Mouse (Mus musculus): ENCODE data around the gene Cep72. TPM values are rescaled to one million over a fixed set of nuclear protein-coding genes. Genes with fewer than 3 reads are reported as not detected.

Cep72 gene
- 14.4 and 16.3 TPM in 2 replicates for total RNA-seq (2014; fragmentation: Nextera tagmentation)
- 10.6 and 11.2 TPM in 2 replicates for total RNA-seq (2017)
- 1.1 and 3.4 TPM in 2 replicates for polyA plus RNA-seq (2012)

DNA sequence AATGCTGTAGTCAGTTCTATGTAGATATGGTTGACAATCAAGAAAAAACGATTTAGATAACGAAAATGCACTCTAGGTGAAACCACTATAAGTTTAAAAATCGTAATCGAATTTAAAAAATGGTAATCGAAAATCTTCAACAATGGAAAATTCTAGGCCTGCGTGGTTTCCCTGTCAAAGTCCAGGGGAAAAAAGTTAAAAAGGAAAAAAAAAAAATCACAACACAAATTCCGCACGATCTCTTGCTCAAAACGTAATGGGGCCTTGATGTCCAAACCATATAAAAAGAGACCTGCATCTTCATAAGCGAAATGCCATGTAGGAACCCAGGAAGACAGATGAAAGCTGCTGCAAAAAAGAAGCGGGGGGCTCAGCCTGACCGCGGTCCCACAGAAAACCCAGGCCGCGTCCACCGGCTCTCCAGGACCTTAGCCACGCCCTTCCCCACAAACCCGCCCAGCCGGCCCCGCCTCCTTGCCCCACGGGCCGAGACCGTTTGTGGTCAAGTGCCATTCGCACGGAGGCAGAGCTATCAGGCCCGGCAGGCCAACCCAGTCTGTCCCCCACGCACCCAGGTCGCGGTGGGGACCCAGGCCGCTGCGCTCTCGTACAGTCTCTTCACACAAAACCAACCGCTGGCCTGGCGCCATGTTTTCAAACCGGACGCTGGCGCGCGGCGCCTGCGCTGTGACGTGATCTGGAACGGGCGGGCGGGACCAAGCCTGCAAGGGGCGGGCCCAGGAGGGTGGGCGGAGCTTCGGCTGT, at the start of gene Cep72:
TSS of gene Cep72 (minus strand) at position 687 of the 765 bp plus-strand sequence.
- Histone ChIP-seq H3K9me3 (replicated peaks) (no peaks in the 10 kb centered on the region), H3K4me3 (ENCODE audit: low read depth, low read length) (peak within 1 kb of the TSS; percentile 93), H3K4me1 (ENCODE audit: insufficient read depth, low read depth, low read length) (peaks cover 5% of the 10 kb centered on the region), H3K27me3 (ENCODE audit: insufficient read depth, low read length) (peaks cover 11% of the 10 kb centered on the region), H3K36me3 (replicated peaks) (peaks cover 15% of the 10 kb centered on the region)
- ATAC-seq (ENCODE audit: extremely low read depth, insufficient number of reproducible peaks, low FRiP score, poor library complexity, severe bottlenecking), result peak; percentile 92
- DNase-seq (ENCODE audit: low spot score), result peak; percentile 76
- TF ChIP-seq GATA2 (IDR thresholded peaks at IDR 0.05; ENCODE audit: borderline replicate concordance, low read depth, low read length) (no peak), CTCF (IDR thresholded peaks at IDR 0.05; ENCODE audit: low read depth, low read length) (no peak), POLR2AphosphoS5 (IDR thresholded peaks at IDR 0.05; ENCODE audit: insufficient replicate concordance, low read depth, low read length) (no peak), GATA1 (IDR thresholded peaks at IDR 0.05; ENCODE audit: borderline replicate concordance, low read length) (no peak), TAL1 (conservative IDR thresholded peaks at IDR 0.05; ENCODE audit: low read depth, low read length) (no peak)

DNA sequence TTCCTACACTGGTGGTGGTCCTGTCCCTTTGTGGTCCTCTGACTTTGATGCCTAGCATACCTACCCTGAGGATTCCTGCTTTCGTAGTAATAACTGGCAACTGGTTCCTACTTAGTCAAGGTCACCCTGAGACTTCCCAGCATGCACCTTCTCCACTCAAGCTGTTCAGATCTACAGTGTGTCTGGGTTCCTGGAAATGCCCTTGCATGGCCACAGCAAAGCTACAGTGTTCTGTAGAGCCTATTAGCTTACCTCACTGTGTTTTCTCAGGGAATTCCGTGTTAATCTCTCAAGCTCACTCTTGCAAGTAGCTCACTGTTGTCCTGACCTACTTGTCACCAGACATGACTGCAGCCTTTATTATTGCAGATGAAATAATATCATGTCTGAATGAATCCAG, 45.3 kb upstream of the Cep72 start:
- TF ChIP-seq TAL1 (conservative IDR thresholded peaks at IDR 0.05; ENCODE audit: low read depth, low read length) (no peak), GATA1 (IDR thresholded peaks at IDR 0.05; ENCODE audit: borderline replicate concordance, low read length) (no peak), GATA2 (IDR thresholded peaks at IDR 0.05; ENCODE audit: borderline replicate concordance, low read depth, low read length) (no peak), CTCF (IDR thresholded peaks at IDR 0.05; ENCODE audit: low read depth, low read length) (no peak), POLR2AphosphoS5 (IDR thresholded peaks at IDR 0.05; ENCODE audit: insufficient replicate concordance, low read depth, low read length) (no peak)
- H3K4me3 ChIP-seq (ENCODE audit: low read depth, low read length), result no peak overlapping the region
- no peaks in the 10 kb centered on the region for H3K4me1 ChIP-seq (ENCODE audit: insufficient read depth, low read depth, low read length)
- no peak for DNase-seq (ENCODE audit: low spot score)
- ATAC-seq (ENCODE audit: extremely low read depth, insufficient number of reproducible peaks, low FRiP score, poor library complexity, severe bottlenecking), result no peak
- H3K27me3 ChIP-seq (ENCODE audit: insufficient read depth, low read length), result peaks cover 14% of the 10 kb centered on the region; the same call in 1 of the 2 replicates
- no peaks in the 10 kb centered on the region for H3K36me3 ChIP-seq (replicated peaks)
- no peaks in the 10 kb centered on the region for H3K9me3 ChIP-seq (replicated peaks)

DNA sequence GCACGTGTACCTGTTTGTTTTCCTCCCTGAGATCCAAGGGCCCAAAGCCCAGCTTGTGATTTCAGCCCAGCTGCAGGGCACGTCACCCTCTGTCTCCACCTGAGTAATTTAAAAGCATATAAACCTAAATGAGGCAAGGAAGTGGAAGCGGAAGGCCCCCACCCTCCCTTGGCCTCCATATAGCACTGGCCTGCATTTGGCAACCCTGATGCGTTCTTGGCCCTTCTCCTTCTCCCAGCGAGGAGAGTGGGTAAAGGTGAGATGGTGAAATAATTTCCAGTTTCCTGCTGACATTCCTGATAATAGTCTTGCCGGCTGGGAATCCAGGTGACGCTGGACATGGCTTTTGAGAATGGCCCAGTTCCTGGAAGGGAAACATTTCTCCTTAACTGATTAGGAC, 42.3 kb upstream of the Cep72 start:
- Histone ChIP-seq H3K36me3 (replicated peaks) (no peaks in the 10 kb centered on the region), H3K4me3 (ENCODE audit: low read depth, low read length) (no peak overlapping the region), H3K27me3 (ENCODE audit: insufficient read depth, low read length) (peaks cover 17% of the 10 kb centered on the region; the same call in 1 of the 2 replicates), H3K4me1 (ENCODE audit: insufficient read depth, low read depth, low read length) (no peaks in the 10 kb centered on the region), H3K9me3 (replicated peaks) (no peaks in the 10 kb centered on the region)
- TF ChIP-seq TAL1 (conservative IDR thresholded peaks at IDR 0.05; ENCODE audit: low read depth, low read length) (no peak), CTCF (IDR thresholded peaks at IDR 0.05; ENCODE audit: low read depth, low read length) (no peak), POLR2AphosphoS5 (IDR thresholded peaks at IDR 0.05; ENCODE audit: insufficient replicate concordance, low read depth, low read length) (no peak), GATA1 (IDR thresholded peaks at IDR 0.05; ENCODE audit: borderline replicate concordance, low read length) (no peak), GATA2 (IDR thresholded peaks at IDR 0.05; ENCODE audit: borderline replicate concordance, low read depth, low read length) (no peak)
- no peak for DNase-seq (ENCODE audit: low spot score)
- no peak for ATAC-seq (ENCODE audit: extremely low read depth, insufficient number of reproducible peaks, low FRiP score, poor library complexity, severe bottlenecking)

DNA sequence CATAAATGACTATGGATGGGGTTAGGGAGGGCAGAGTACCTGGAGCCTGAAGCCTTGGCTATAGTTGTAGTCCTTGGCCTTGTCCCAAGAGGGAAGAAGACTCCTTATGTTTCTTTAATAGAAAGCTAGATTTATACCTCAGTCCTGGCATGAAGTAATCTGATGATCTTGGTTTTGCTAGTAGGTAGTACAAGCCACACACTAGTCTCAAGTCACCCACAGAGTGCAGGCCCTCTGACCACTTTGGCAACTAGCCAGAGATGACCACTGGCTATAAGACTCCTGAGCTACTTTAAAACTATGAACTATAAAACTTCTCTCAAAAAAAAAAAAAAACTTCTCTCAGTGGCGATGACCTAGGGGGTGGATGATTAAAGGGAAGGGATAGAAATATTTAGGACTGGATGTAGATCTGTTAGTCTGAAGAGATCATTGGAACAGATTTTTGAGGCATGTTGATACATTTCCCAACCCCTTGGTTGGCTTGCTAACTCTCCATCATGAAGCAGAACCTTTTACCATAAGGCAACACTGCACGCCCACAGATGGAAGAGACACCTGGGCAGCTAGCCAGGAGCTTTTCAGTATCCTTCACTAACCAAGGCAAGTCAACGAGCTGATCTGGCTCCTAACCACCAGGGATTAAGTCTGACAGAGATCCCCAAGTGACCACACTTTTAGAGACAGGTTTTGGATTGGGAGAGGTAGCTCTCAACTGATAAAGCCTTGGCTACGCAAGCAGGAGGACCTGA, 40.9 kb upstream of the Cep72 start:
- ATAC-seq (ENCODE audit: extremely low read depth, insufficient number of reproducible peaks, low FRiP score, poor library complexity, severe bottlenecking) (no peak), DNase-seq (ENCODE audit: low spot score) (no peak)
- no peak overlapping the region for H3K4me3 ChIP-seq (ENCODE audit: low read depth, low read length)
- peaks cover 20% of the 10 kb centered on the region for H3K27me3 ChIP-seq (ENCODE audit: insufficient read depth, low read length)
- no peaks in the 10 kb centered on the region for H3K4me1 ChIP-seq (ENCODE audit: insufficient read depth, low read depth, low read length)
- TF ChIP-seq GATA2 (IDR thresholded peaks at IDR 0.05; ENCODE audit: borderline replicate concordance, low read depth, low read length) (no peak), POLR2AphosphoS5 (IDR thresholded peaks at IDR 0.05; ENCODE audit: insufficient replicate concordance, low read depth, low read length) (no peak)
- H3K36me3 ChIP-seq (replicated peaks), result no peaks in the 10 kb centered on the region
- H3K9me3 ChIP-seq (replicated peaks), result no peaks in the 10 kb centered on the region

DNA sequence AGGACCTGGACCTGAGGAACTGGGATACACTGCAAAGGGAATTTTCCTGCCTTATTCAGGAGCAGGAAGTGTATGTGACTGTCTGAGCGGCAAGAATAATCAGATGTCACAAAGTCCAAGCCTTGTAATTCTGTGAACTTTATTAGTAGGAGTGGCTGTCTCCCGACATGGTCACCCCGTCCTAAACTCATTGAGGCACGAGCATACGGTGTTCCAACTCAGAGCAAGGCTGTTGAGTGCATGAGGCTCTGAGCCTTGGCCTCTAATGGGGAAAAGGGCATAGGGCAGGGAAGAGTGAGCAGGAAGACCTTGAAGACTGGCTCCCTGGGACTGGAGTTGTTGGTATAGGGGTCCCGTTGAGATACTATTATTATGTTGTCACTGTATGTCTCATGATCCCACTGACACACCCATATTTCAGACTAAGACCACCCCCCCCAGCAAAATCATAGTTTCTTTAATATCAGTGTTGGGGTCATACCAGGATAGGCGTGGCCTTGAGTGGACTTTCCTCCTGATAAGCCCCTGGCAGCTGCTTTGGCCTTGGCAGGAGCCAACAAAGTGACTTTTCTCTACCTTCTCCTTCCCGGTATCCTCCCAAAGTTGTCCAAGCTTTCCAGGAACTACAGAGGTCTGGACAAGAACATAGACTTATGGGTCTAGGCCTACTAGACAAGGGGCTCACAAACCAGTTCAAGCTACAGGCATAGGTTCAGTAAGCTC, 40.2 kb upstream of the Cep72 start:
- TF ChIP-seq POLR2AphosphoS5 (IDR thresholded peaks at IDR 0.05; ENCODE audit: insufficient replicate concordance, low read depth, low read length) (no peak), TAL1 (conservative IDR thresholded peaks at IDR 0.05; ENCODE audit: low read depth, low read length) (no peak), GATA2 (IDR thresholded peaks at IDR 0.05; ENCODE audit: borderline replicate concordance, low read depth, low read length) (no peak), GATA1 (IDR thresholded peaks at IDR 0.05; ENCODE audit: borderline replicate concordance, low read length) (no peak), CTCF (IDR thresholded peaks at IDR 0.05; ENCODE audit: low read depth, low read length) (no peak)
- Histone ChIP-seq H3K9me3 (replicated peaks) (no peaks in the 10 kb centered on the region), H3K4me3 (ENCODE audit: low read depth, low read length) (no peak overlapping the region), H3K4me1 (ENCODE audit: insufficient read depth, low read depth, low read length) (no peaks in the 10 kb centered on the region), H3K36me3 (replicated peaks) (no peaks in the 10 kb centered on the region), H3K27me3 (ENCODE audit: insufficient read depth, low read length) (peaks cover 21% of the 10 kb centered on the region)
- no peak for DNase-seq (ENCODE audit: low spot score)
- no peak for ATAC-seq (ENCODE audit: extremely low read depth, insufficient number of reproducible peaks, low FRiP score, poor library complexity, severe bottlenecking)

DNA sequence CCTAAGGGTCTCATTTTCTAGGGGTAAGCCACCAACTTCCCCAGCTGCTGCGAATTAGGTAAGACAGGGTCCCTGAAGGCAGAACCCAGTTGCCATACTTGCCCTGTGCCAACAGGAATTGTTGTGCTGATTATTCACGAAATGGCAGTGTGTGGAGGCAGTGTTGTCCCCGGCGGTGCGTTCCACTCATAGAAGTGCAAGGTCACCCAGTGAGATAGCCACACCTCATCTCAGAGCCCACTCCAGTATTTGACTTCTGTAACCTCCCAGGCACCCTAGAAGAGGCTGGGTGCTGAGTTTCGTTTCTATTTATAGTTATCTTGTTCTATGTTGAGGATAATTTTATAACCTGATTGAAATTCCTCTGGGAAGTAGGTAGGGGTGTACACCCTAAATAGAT, 36.8 kb upstream of the Cep72 start:
- no peaks in the 10 kb centered on the region for H3K9me3 ChIP-seq (replicated peaks)
- H3K27me3 ChIP-seq (ENCODE audit: insufficient read depth, low read length), result peaks cover 24% of the 10 kb centered on the region
- no peaks in the 10 kb centered on the region for H3K4me1 ChIP-seq (ENCODE audit: insufficient read depth, low read depth, low read length)
- DNase-seq (ENCODE audit: low spot score) (no peak), ATAC-seq (ENCODE audit: extremely low read depth, insufficient number of reproducible peaks, low FRiP score, poor library complexity, severe bottlenecking) (no peak)
- H3K4me3 ChIP-seq (ENCODE audit: low read depth, low read length), result no peak overlapping the region
- H3K36me3 ChIP-seq (replicated peaks), result no peaks in the 10 kb centered on the region
- no peak for TF ChIP-seq POLR2AphosphoS5 (IDR thresholded peaks at IDR 0.05; ENCODE audit: insufficient replicate concordance, low read depth, low read length)
- TF ChIP-seq GATA1 (IDR thresholded peaks at IDR 0.05; ENCODE audit: borderline replicate concordance, low read length), result no peak
- no peak for TF ChIP-seq TAL1 (conservative IDR thresholded peaks at IDR 0.05; ENCODE audit: low read depth, low read length)
- no peak for TF ChIP-seq GATA2 (IDR thresholded peaks at IDR 0.05; ENCODE audit: borderline replicate concordance, low read depth, low read length)
- TF ChIP-seq CTCF (IDR thresholded peaks at IDR 0.05; ENCODE audit: low read depth, low read length), result no peak
